Mouse (Mus musculus) liver, embryonic 16.5 days (tissue): ENCODE measurements around the gene Gm6583. TPM values are rescaled to one million over a fixed set of nuclear protein-coding genes. Genes with fewer than 3 reads are reported as not detected.
A peak's percentile ranks its signal among the peaks of the same experiment; 100 is the strongest.

Experiments
- ATAC-seq: fragments of 200-750 bp; cut with Nextera tagmentation; 2 replicates; pipeline ENCODE4 v1.8.0; 2017; ENCODE audit warnings: low read depth, mild to moderate bottlenecking, moderate number of reproducible peaks, moderate library complexity
- H3K27ac ChIP-seq: fragments of 300-500 bp; sonication (generic); 2 replicates; pipeline ENCODE4 v1.5.1; 2014; ENCODE audit warnings: mild to moderate bottlenecking, low read length
- H3K27me3 ChIP-seq: fragments of 300-500 bp; sonication (generic); 2 replicates; pipeline ENCODE4 v1.6.1; 2014; ENCODE audit warnings: low read depth, low read length, mixed read lengths; ENCODE audit not compliant: control insufficient read depth, insufficient read depth
- H3K36me3 ChIP-seq: fragments of 300-500 bp; sonication (generic); 2 replicates; pipeline ENCODE4 v1.6.1; 2014; ENCODE audit warnings: mild to moderate bottlenecking; ENCODE audit not compliant: control insufficient read depth, insufficient read depth
- H3K4me1 ChIP-seq: fragments of 300-500 bp; sonication (generic); 2 replicates; pipeline ENCODE4 v1.6.1; 2014; ENCODE audit warnings: low read depth, low read length, mixed read lengths; ENCODE audit not compliant: control insufficient read depth
- H3K4me2 ChIP-seq: fragments of 300-500 bp; sonication (generic); 2 replicates; pipeline ENCODE4 v1.6.1; 2014; ENCODE audit warnings: low read depth, low read length, mixed read lengths
- H3K4me3 ChIP-seq: fragments of 300-500 bp; sonication (generic); 2 replicates; pipeline ENCODE4 v1.5.1; 2014; ENCODE audit warnings: low read depth, mild to moderate bottlenecking, low read length
- H3K9ac ChIP-seq: fragments of 300-500 bp; sonication (generic); 2 replicates; pipeline ENCODE4 v1.6.1; 2014; ENCODE audit warnings: low read depth, low read length
- H3K9me3 ChIP-seq: fragments of 300-500 bp; sonication (generic); replicated peaks from 2 replicates; pipeline ENCODE4 v1.6.1; 2016; ENCODE audit warnings: low read length; ENCODE audit not compliant: control insufficient read depth
- WGBS: fragments of 180-500 bp; shearing (Covaris S2); extraction: QIAGEN DNeasy Blood & Tissue Kit; methylation state at CpG from one replicate; pipeline ENCODE4 v1.1.7; 2014; ENCODE audit not compliant: insufficient replicate concordance; 5-methylcytosine and 5-hydroxymethylcytosine counted together
- polyA plus RNA-seq: library from polyadenylated mRNA; unstranded; fragments of >200 nt; fragmentation: Nextera tagmentation; extraction: Ambion mirVana; gene quantifications from 2 replicates; pipeline ENCODE4 v1.2.1, GENCODE M21; 2015

The Gm6583 gene
- polyA plus RNA-seq, 1 experiment from 2014 or later = 0.13 TPM

- Histone ChIP-seq H3K27me3 (no peaks in the 10 kb centered on the region), H3K27ac (no peak overlapping the region), H3K4me3 (no peak overlapping the region), H3K4me1 (no peaks in the 10 kb centered on the region), H3K4me2 (no peak overlapping the region), H3K36me3 (peaks cover 3% of the 10 kb centered on the region; the same call in 1 of the 2 replicates), H3K9me3 (no peaks in the 10 kb centered on the region), H3K9ac (no peak overlapping the region)
- ATAC-seq = no peak
- 68% methylated on average over 7 of the region's 7 CpGs for WGBS
Measured at GRCm38 (mm10) chr5:112371933-112372332, 16.1 kb upstream of the Gm6583 start.

- Histone ChIP-seq H3K9ac (no peak overlapping the region), H3K4me3 (no peak overlapping the region), H3K4me1 (no peaks in the 10 kb centered on the region), H3K9me3 (no peaks in the 10 kb centered on the region), H3K4me2 (no peak overlapping the region), H3K27ac (no peak overlapping the region), H3K27me3 (no peaks in the 10 kb centered on the region), H3K36me3 (peaks cover 3% of the 10 kb centered on the region; the same call in 1 of the 2 replicates)
- ATAC-seq = no peak
- WGBS = 77% methylated on average over 12 of the region's 12 CpGs
Measured at GRCm38 (mm10) chr5:112370236-112370813, 14.5 kb upstream of the Gm6583 start.

GRCm38 (mm10) chr5:112369326-112369725, 13.5 kb upstream of the Gm6583 start:
- H3K4me2 ChIP-seq = no peak overlapping the region
- 82% methylated on average over 13 of the region's 13 CpGs for WGBS
- H3K27me3 ChIP-seq = no peaks in the 10 kb centered on the region
- no peak for ATAC-seq
- H3K27ac ChIP-seq = no peak overlapping the region
- H3K9ac ChIP-seq = no peak overlapping the region
- no peak overlapping the region for H3K4me3 ChIP-seq
- no peaks in the 10 kb centered on the region for H3K4me1 ChIP-seq
- H3K36me3 ChIP-seq = peaks cover 3% of the 10 kb centered on the region; the same call in 1 of the 2 replicates
- no peaks in the 10 kb centered on the region for H3K9me3 ChIP-seq

- H3K36me3 ChIP-seq = peaks cover 3% of the 10 kb centered on the region; the same call in 1 of the 2 replicates
- H3K9ac ChIP-seq = no peak overlapping the region
- H3K9me3 ChIP-seq = no peaks in the 10 kb centered on the region
Measured at GRCm38 (mm10) chr5:112368666-112369065, 12.8 kb upstream of the Gm6583 start.

GRCm38 (mm10) chr5:112367929-112368328, 12.1 kb upstream of the Gm6583 start:
- no peak overlapping the region for H3K4me2 ChIP-seq
- H3K36me3 ChIP-seq = peaks cover 3% of the 10 kb centered on the region; the same call in 1 of the 2 replicates
- H3K9me3 ChIP-seq = no peaks in the 10 kb centered on the region
- H3K4me1 ChIP-seq = no peaks in the 10 kb centered on the region
- no peaks in the 10 kb centered on the region for H3K27me3 ChIP-seq
- no peak for ATAC-seq
- 72% methylated on average over 12 of the region's 12 CpGs for WGBS
- H3K9ac ChIP-seq = no peak overlapping the region
- no peak overlapping the region for H3K4me3 ChIP-seq
- no peak overlapping the region for H3K27ac ChIP-seq

More at GRCm38 (mm10) chr5:112368666-112369065, 12.8 kb upstream of the Gm6583 start:
- no peaks in the 10 kb centered on the region for H3K4me1 ChIP-seq
- H3K27ac ChIP-seq = no peak overlapping the region
- no peak for ATAC-seq
- H3K4me3 ChIP-seq = no peak overlapping the region
- no peak overlapping the region for H3K4me2 ChIP-seq
- H3K27me3 ChIP-seq = no peaks in the 10 kb centered on the region
- 76% methylated on average over 10 of the region's 10 CpGs for WGBS

GRCm38 (mm10) chr5:112367338-112367737, 11.5 kb upstream of the Gm6583 start:
- Histone ChIP-seq H3K36me3 (peaks cover 3% of the 10 kb centered on the region; the same call in 1 of the 2 replicates), H3K27me3 (no peaks in the 10 kb centered on the region), H3K9ac (no peak overlapping the region), H3K4me2 (no peak overlapping the region), H3K27ac (no peak overlapping the region), H3K4me1 (no peaks in the 10 kb centered on the region), H3K9me3 (no peaks in the 10 kb centered on the region), H3K4me3 (no peak overlapping the region)
- 76% methylated on average over 4 of the region's 4 CpGs for WGBS
- no peak for ATAC-seq

- Histone ChIP-seq H3K4me2 (no peak overlapping the region), H3K27ac (no peak overlapping the region), H3K36me3 (peaks cover 6% of the 10 kb centered on the region), H3K27me3 (no peaks in the 10 kb centered on the region), H3K4me1 (no peaks in the 10 kb centered on the region), H3K9ac (no peak overlapping the region), H3K9me3 (no peaks in the 10 kb centered on the region), H3K4me3 (no peak overlapping the region)
- WGBS = 83% methylated on average over 6 of the region's 6 CpGs
- no peak for ATAC-seq
Measured at GRCm38 (mm10) chr5:112366879-112367278, 11.0 kb upstream of the Gm6583 start.

- Histone ChIP-seq H3K4me3 (no peak overlapping the region), H3K4me1 (peaks cover 12% of the 10 kb centered on the region), H3K9ac (no peak overlapping the region), H3K4me2 (no peak overlapping the region), H3K36me3 (peaks cover 7% of the 10 kb centered on the region), H3K9me3 (no peaks in the 10 kb centered on the region), H3K27me3 (no peaks in the 10 kb centered on the region), H3K27ac (no peak overlapping the region)
- WGBS = 80% methylated on average over 10 of the region's 10 CpGs
- ATAC-seq = no peak
Measured at GRCm38 (mm10) chr5:112364184-112364797, 8.5 kb upstream of the Gm6583 start.

GRCm38 (mm10) chr5:112360077-112360476, 4.2 kb upstream of the Gm6583 start:
- 78% methylated on average over 3 of the region's 3 CpGs for WGBS
- Histone ChIP-seq H3K9me3 (no peaks in the 10 kb centered on the region), H3K4me3 (no peak overlapping the region), H3K36me3 (peaks cover 4% of the 10 kb centered on the region), H3K9ac (no peak overlapping the region), H3K27me3 (no peaks in the 10 kb centered on the region), H3K27ac (no peak overlapping the region), H3K4me2 (peak overlapping the region; percentile 15; the same call in 1 of the 2 replicates), H3K4me1 (peaks cover 20% of the 10 kb centered on the region)
- no peak for ATAC-seq
